Mouse (Mus musculus) v-Abl transformed pro-B cells (cell line): ENCODE measurements around the gene Mia.

Experiments used
- in situ Hi-C, 2 experiments: fragments of 400-800 bp; cut with MboI; formaldehyde crosslinking; loops; one replicate each; pipeline ENCODE4 v1.15.1; 2025; ENCODE audit not compliant: unreplicated experiment in 2 of 2

The Mia gene

GRCm38 (mm10) chr7:27165007-27165655 is 15.8 kb downstream of the Mia start:
- in situ Hi-C loops: loop anchor here in 1 of 2 experiments (25.0 kb wide), 1 partner anchor 1022 kb away; the partner anchor contains the start of gene Dyrk1b

GRCm38 (mm10) chr7:27164112-27164947 is 16.6 kb downstream of the Mia start:
- in situ Hi-C loops: loop anchor here (5.0 to 25.0 kb wide), 3 partner anchors 113 to 1023 kb away; partner anchors contain the start of genes Dyrk1b (in 1 of the 2) and Zfp607b (in 1 of the 2)

- in situ Hi-C loops: loop anchor here (5.0 to 25.0 kb wide), 3 partner anchors 114 to 1024 kb away; partner anchors contain the start of genes Dyrk1b (in 1 of the 2) and Zfp607b (in 1 of the 2)
Measured at GRCm38 (mm10) chr7:27163450-27163805, 17.5 kb downstream of the Mia start.

- in situ Hi-C loops: loop anchor here (5.0 to 25.0 kb wide), 3 partner anchors 114 to 1024 kb away; partner anchors contain the start of genes Dyrk1b (in 1 of the 2) and Zfp607b (in 1 of the 2)
Measured at GRCm38 (mm10) chr7:27162780-27163449, 18.0 kb downstream of the Mia start.

GRCm38 (mm10) chr7:27161744-27162143 is 19.2 kb downstream of the Mia start:
- in situ Hi-C loops: loop anchor here (5.0 to 25.0 kb wide), 3 partner anchors 116 to 1026 kb away; partner anchors contain the start of genes Dyrk1b (in 1 of the 2) and Zfp607b (in 1 of the 2)

- in situ Hi-C loops: loop anchor here (5.0 to 25.0 kb wide), 3 partner anchors 116 to 1026 kb away; partner anchors contain the start of genes Dyrk1b (in 1 of the 2) and Zfp607b (in 1 of the 2)
Measured at GRCm38 (mm10) chr7:27160921-27161320, 20.0 kb downstream of the Mia start.

GRCm38 (mm10) chr7:27159882-27160281 is 21.1 kb downstream of the Mia start:
- in situ Hi-C loops: loop anchor here (5.0 to 25.0 kb wide), 3 partner anchors 117 to 1027 kb away; partner anchors contain the start of genes Dyrk1b (in 1 of the 2) and Zfp607b (in 1 of the 2)

- in situ Hi-C loops: loop anchor here in 1 of 2 experiments (25.0 kb wide), 1 partner anchor 1028 kb away; the partner anchor contains the start of gene Dyrk1b
Measured at GRCm38 (mm10) chr7:27159256-27159655, 21.7 kb downstream of the Mia start.

- in situ Hi-C loops: loop anchor here in 1 of 2 experiments (25.0 kb wide), 1 partner anchor 1029 kb away; the partner anchor contains the start of gene Dyrk1b
Measured at GRCm38 (mm10) chr7:27158171-27158570, 22.8 kb downstream of the Mia start.

- in situ Hi-C loops: loop anchor here in 1 of 2 experiments (25.0 kb wide), 1 partner anchor 1031 kb away; the partner anchor contains the start of gene Dyrk1b
Measured at GRCm38 (mm10) chr7:27156005-27156404, 25.0 kb downstream of the Mia start.

GRCm38 (mm10) chr7:27153205-27153764 is 27.7 kb downstream of the Mia start, which contains the start of gene Cyp2t4:
Gene Cyp2t4, plus strand, starts transcription at chr7:27153714.
- in situ Hi-C loops: loop anchor here in 1 of 2 experiments (25.0 kb wide), 1 partner anchor 1034 kb away; the partner anchor contains the start of gene Dyrk1b

GRCm38 (mm10) chr7:27136410-27136996 is 44.5 kb downstream of the Mia start:
- in situ Hi-C loops: loop anchor here (25.0 kb wide), 2 partner anchors 324 to 1374 kb away; partner anchors contain the start of genes Cyp2g1 (in 1 of the 2) and Hnrnpul1 (in 1 of the 2)

GRCm38 (mm10) chr7:27133757-27134156 is 47.2 kb downstream of the Mia start:
- in situ Hi-C loops: loop anchor here (25.0 kb wide), 2 partner anchors 321 to 1371 kb away; partner anchors contain the start of genes Cyp2g1 (in 1 of the 2) and Hnrnpul1 (in 1 of the 2)

GRCm38 (mm10) chr7:27133156-27133555 is 47.8 kb downstream of the Mia start:
- in situ Hi-C loops: loop anchor here (25.0 kb wide), 2 partner anchors 321 to 1371 kb away; partner anchors contain the start of genes Cyp2g1 (in 1 of the 2) and Hnrnpul1 (in 1 of the 2)

- in situ Hi-C loops: loop anchor here (25.0 kb wide), 2 partner anchors 320 to 1370 kb away; partner anchors contain the start of genes Cyp2g1 (in 1 of the 2) and Hnrnpul1 (in 1 of the 2)
Measured at GRCm38 (mm10) chr7:27132588-27132987, 48.4 kb downstream of the Mia start.

GRCm38 (mm10) chr7:27131387-27131786 is 49.6 kb downstream of the Mia start:
- in situ Hi-C loops: loop anchor here (25.0 kb wide), 2 partner anchors 319 to 1369 kb away; partner anchors contain the start of genes Cyp2g1 (in 1 of the 2) and Hnrnpul1 (in 1 of the 2)

- in situ Hi-C loops: loop anchor here (25.0 kb wide), 2 partner anchors 318 to 1368 kb away; partner anchors contain the start of genes Cyp2g1 (in 1 of the 2) and Hnrnpul1 (in 1 of the 2)
Measured at GRCm38 (mm10) chr7:27130521-27131370, 50.2 kb downstream of the Mia start.
